Mouse (Mus musculus): ENCODE data around the gene Pot1a. TPM values are rescaled to one million over a fixed set of nuclear protein-coding genes. Genes with fewer than 3 reads are reported as not detected.

Pot1a gene
- polyA plus RNA-seq, 1 experiment from 2014 or later = 29.0 TPM

- Histone ChIP-seq H3K27me3 (ENCODE audit: insufficient read depth, poor library complexity, severe bottlenecking) (no peaks in the 10 kb centered on the region), H3K4me1 (no peaks in the 10 kb centered on the region), H3K36me3 (no peaks in the 10 kb centered on the region), H3K27ac (no peak overlapping the region), H3K4me3 (no peak overlapping the region), H3K9me3 (no peaks in the 10 kb centered on the region)
- no peak for DNase-seq (ENCODE audit: low spot score)
- 52% methylated on average over 6 of the region's 6 CpGs for WGBS
Measured at GRCm38 (mm10) chr6:25709250-25709895, 99.7 kb downstream of the Pot1a start.

- no peak overlapping the region for H3K4me3 ChIP-seq
- no peaks in the 10 kb centered on the region for H3K9me3 ChIP-seq
- H3K4me1 ChIP-seq = no peaks in the 10 kb centered on the region
- 28% methylated on average over 2 of the region's 2 CpGs for WGBS
- no peak for DNase-seq (ENCODE audit: low spot score)
- no peaks in the 10 kb centered on the region for H3K27me3 ChIP-seq (ENCODE audit: insufficient read depth, poor library complexity, severe bottlenecking)
- no peak overlapping the region for H3K27ac ChIP-seq
- H3K36me3 ChIP-seq = no peaks in the 10 kb centered on the region
Measured at GRCm38 (mm10) chr6:25699956-25700355, 109.1 kb downstream of the Pot1a start.

Other genes starting within 250 kb of the Pot1a start
- 0.38 and 0.91 TPM in 2 replicates for gene Gpr37, start 118.5 kb downstream of the Pot1a start, polyA plus RNA-seq (2016; fragmentation: Nextera tagmentation; extraction: Ambion mirVana)

Measured in heart, embryonic 10.5 days (tissue).